ENCODE assay signal across 7 mouse cellular contexts in genomic region chr4:47235312-47235711, GRCm38 (mm10). TPM values are rescaled to one million over a fixed set of nuclear protein-coding genes. Genes with fewer than 3 reads are reported as not detected.
DNase-seq lines count a peak whose midpoint lies in the region; ATAC-seq and TF ChIP-seq lines count a peak whose summit lies in the region.

No protein-coding gene starts in this region.

- ATAC-seq in lung, embryonic 14.5 days (ENCODE audit: insufficient read depth) = peak; percentile 33
- ATAC-seq in hindbrain, embryonic 12.5 days (ENCODE audit: low FRiP score) = peak; percentile 48; the same call in 1 of the 2 replicates
- ATAC-seq in midbrain, embryonic 16.5 days = peak; percentile 79
- ATAC-seq in kidney, embryonic 15.5 days (replicated peaks; ENCODE audit: low FRiP score) = no peak

- no peaks in the 10 kb centered on the region for H3K36me3 ChIP-seq in lung, embryonic 14.5 days (ENCODE audit: insufficient read depth)
- no peaks in the 10 kb centered on the region for H3K36me3 ChIP-seq in hindbrain, embryonic 12.5 days
- no peaks in the 10 kb centered on the region for H3K36me3 ChIP-seq in midbrain, embryonic 16.5 days (ENCODE audit: control insufficient read depth, insufficient read depth, low read length)
- H3K36me3 ChIP-seq in kidney, embryonic 15.5 days = no peaks in the 10 kb centered on the region

- peak; percentile 67 for DNase-seq in lung, embryonic 14.5 days
- DNase-seq in lung, postnatal 14 days = no peak
- peak; percentile 63 for DNase-seq in ZHBTc4 (ENCODE audit: low read depth, low spot score)
- DNase-seq in layer of hippocampus, postnatal 36 days = no peak

- no peak for TF ChIP-seq CTCF in lung, embryonic 14.5 days (IDR thresholded peaks at IDR 0.05; ENCODE audit: low read depth)

- no peak overlapping the region for H3K4me3 ChIP-seq in lung, embryonic 14.5 days (ENCODE audit: low read depth, low read length)
- H3K4me3 ChIP-seq in hindbrain, embryonic 12.5 days = no peak overlapping the region
- H3K4me3 ChIP-seq in midbrain, embryonic 16.5 days (ENCODE audit: low read depth, low read length) = no peak overlapping the region
- H3K4me3 ChIP-seq in kidney, embryonic 15.5 days (replicated peaks) = no peak overlapping the region

- no peaks in the 10 kb centered on the region for H3K9me3 ChIP-seq in lung, embryonic 14.5 days (ENCODE audit: low read depth, low read length)
- H3K9me3 ChIP-seq in hindbrain, embryonic 12.5 days (replicated peaks) = no peaks in the 10 kb centered on the region
- no peaks in the 10 kb centered on the region for H3K9me3 ChIP-seq in midbrain, embryonic 16.5 days (replicated peaks; ENCODE audit: control insufficient read depth, low read length, poor library complexity, severe bottlenecking)
- H3K9me3 ChIP-seq in kidney, embryonic 15.5 days (replicated peaks) = no peaks in the 10 kb centered on the region

- no peaks in the 10 kb centered on the region for H3K27me3 ChIP-seq in lung, embryonic 14.5 days (ENCODE audit: insufficient read depth, low read length)
- no peaks in the 10 kb centered on the region for H3K27me3 ChIP-seq in hindbrain, embryonic 12.5 days
- no peaks in the 10 kb centered on the region for H3K27me3 ChIP-seq in midbrain, embryonic 16.5 days (ENCODE audit: control insufficient read depth, insufficient read depth, low read depth, low read length)
- H3K27me3 ChIP-seq in kidney, embryonic 15.5 days = no peaks in the 10 kb centered on the region

- H3K27ac ChIP-seq in lung, embryonic 14.5 days (ENCODE audit: low read depth) = no peak overlapping the region
- no peak overlapping the region for H3K27ac ChIP-seq in hindbrain, embryonic 12.5 days
- H3K27ac ChIP-seq in midbrain, embryonic 16.5 days (ENCODE audit: low read length) = peak overlapping the region; percentile 17; the same call in 1 of the 2 replicates
- H3K27ac ChIP-seq in kidney, embryonic 15.5 days = no peak overlapping the region

- no peak overlapping the region for H3K9ac ChIP-seq in lung, embryonic 14.5 days
- H3K9ac ChIP-seq in hindbrain, embryonic 12.5 days = no peak overlapping the region
- no peak overlapping the region for H3K9ac ChIP-seq in midbrain, embryonic 16.5 days (ENCODE audit: low read depth, low read length)
- H3K9ac ChIP-seq in kidney, embryonic 15.5 days = no peak overlapping the region

- no peak overlapping the region for H3K4me2 ChIP-seq in lung, embryonic 14.5 days
- H3K4me2 ChIP-seq in hindbrain, embryonic 12.5 days (replicated peaks) = no peak overlapping the region
- no peak overlapping the region for H3K4me2 ChIP-seq in midbrain, embryonic 16.5 days (ENCODE audit: low read length)
- no peak overlapping the region for H3K4me2 ChIP-seq in kidney, embryonic 15.5 days

- 40% methylated on average over 3 of the region's 3 CpGs for WGBS in lung, embryonic 14.5 days
- 18% methylated on average over 3 of the region's 3 CpGs for WGBS in hindbrain, embryonic 12.5 days
- 8% methylated on average over 3 of the region's 3 CpGs for WGBS in midbrain, embryonic 16.5 days
- 61% methylated on average over 3 of the region's 3 CpGs for WGBS in kidney, embryonic 15.5 days

- H3K4me1 ChIP-seq in lung, embryonic 14.5 days (ENCODE audit: insufficient read depth) = peaks cover 4% of the 10 kb centered on the region; the same call in 1 of the 2 replicates
- H3K4me1 ChIP-seq in hindbrain, embryonic 12.5 days = peaks cover 14% of the 10 kb centered on the region; the same call in 1 of the 2 replicates
- H3K4me1 ChIP-seq in midbrain, embryonic 16.5 days (ENCODE audit: control insufficient read depth, insufficient read depth, low read length) = peaks cover 8% of the 10 kb centered on the region
- H3K4me1 ChIP-seq in kidney, embryonic 15.5 days = peaks cover 22% of the 10 kb centered on the region

RNA-seq across cellular contexts. Expression of gene Col15a1, which starts 27.4 kb away (rescaled TPM):
- polyA plus RNA-seq in lung, embryonic 14.5 days (2014; fragmentation: Nextera tagmentation; extraction: Ambion mirVana) = 22.1 and 22.8 TPM in 2 replicates
- 7.3 and 9.2 TPM in 2 replicates for polyA plus RNA-seq in hindbrain, embryonic 12.5 days (2016; fragmentation: Nextera tagmentation; extraction: Ambion mirVana)
- 3.4 and 5.3 TPM in 2 replicates for polyA plus RNA-seq in midbrain, embryonic 16.5 days (2015; fragmentation: Nextera tagmentation; extraction: Ambion mirVana)
- 21.9 and 24.0 TPM in 2 replicates for polyA plus RNA-seq in kidney, embryonic 15.5 days (2015; fragmentation: Nextera tagmentation; extraction: Ambion mirVana)
- 1 to 10 TPM; 5.6 to 7.8 TPM for total RNA-seq in layer of hippocampus, postnatal 36 days (2021)

Comparison
In these comparisons a context has a peak if more than half of its experiments do, and no peak if none do; other contexts are left out.
1. DNase-seq: peak in lung, embryonic 14.5 days (single experiment) and ZHBTc4 (single experiment); none in lung, postnatal 14 days (single experiment) and layer of hippocampus, postnatal 36 days (0 of 2).